Mouse (Mus musculus) c-Kit-positive CD71-positive TER-119-negative erythroid progenitor cells, embryonic 14.5 days (primary cell): ENCODE data around the gene Zdhhc1.

Source experiments
- DNase-seq: peaks from one replicate; pipeline ENCODE4 v3.0.0-alpha.2; 2013; ENCODE audit warnings: low read depth

Gene Zdhhc1

GRCm38 (mm10) chr8:105454088-105454487 lies 42.6 kb downstream of the Zdhhc1 start:
- no peak for DNase-seq

- DNase-seq, result no peak
Measured at GRCm38 (mm10) chr8:105453296-105453695, 43.4 kb downstream of the Zdhhc1 start.

DNA sequence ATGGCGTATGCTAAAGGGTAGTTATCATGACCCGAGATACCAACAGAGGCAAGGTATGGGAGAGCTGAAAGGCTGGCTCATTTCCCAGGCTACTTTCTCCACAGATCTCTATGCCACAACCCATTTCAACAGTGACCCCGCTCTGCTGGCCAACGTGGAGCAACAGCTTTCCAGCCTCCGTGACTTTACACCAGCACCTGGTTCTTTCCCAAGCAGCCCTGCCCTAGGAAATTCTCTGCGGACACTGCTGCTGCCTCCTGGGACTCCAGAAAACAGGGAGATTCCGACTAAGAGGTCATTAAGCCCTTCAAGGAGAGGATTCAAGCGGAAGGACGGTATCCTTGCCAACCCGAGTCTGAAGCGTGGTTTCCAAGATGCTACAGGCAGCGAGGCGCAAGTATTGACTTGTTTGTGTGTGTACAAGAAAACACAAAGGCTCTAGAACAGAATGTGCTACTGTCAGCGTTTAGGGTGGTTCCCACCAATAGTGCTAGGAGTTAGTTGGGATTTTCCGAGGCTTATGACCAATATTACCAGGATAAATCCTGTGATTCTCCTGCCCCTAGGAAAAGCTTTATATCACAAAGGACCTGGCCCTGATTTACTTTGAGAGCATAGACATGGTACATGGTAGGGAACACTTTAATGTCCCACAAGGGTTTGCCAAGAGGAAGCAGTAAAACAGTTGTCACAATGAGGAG lies 44.6 kb downstream of the Zdhhc1 start:
- DNase-seq, result no peak

DNA sequence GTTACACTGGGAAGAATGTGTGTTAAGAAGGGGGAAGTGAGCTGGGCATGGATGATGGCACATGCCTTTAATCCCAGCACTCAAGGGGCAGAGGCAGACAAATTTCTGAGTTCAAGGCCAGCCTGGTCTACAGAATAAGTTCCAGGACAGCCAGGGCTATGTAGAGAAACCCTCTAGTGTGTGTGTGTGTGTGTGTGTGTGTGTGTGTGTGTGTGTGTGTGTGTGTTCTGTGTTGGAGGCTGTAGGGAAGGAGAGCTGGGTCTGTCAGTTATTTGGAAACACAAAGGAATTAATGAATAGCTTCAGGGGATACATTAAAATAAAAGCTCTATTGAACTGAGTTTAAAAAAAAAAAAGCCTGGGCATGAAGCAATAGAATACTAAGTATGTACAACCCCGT lies 45.7 kb downstream of the Zdhhc1 start:
- no peak for DNase-seq

- peak; percentile 63 for DNase-seq
Measured at GRCm38 (mm10) chr8:105448596-105448995, 48.1 kb downstream of the Zdhhc1 start.

- peak; percentile 50 for DNase-seq
Measured at GRCm38 (mm10) chr8:105448188-105448587, 48.5 kb downstream of the Zdhhc1 start.

GRCm38 (mm10) chr8:105446127-105446552 lies 50.6 kb downstream of the Zdhhc1 start:
- no peak for DNase-seq

DNA sequence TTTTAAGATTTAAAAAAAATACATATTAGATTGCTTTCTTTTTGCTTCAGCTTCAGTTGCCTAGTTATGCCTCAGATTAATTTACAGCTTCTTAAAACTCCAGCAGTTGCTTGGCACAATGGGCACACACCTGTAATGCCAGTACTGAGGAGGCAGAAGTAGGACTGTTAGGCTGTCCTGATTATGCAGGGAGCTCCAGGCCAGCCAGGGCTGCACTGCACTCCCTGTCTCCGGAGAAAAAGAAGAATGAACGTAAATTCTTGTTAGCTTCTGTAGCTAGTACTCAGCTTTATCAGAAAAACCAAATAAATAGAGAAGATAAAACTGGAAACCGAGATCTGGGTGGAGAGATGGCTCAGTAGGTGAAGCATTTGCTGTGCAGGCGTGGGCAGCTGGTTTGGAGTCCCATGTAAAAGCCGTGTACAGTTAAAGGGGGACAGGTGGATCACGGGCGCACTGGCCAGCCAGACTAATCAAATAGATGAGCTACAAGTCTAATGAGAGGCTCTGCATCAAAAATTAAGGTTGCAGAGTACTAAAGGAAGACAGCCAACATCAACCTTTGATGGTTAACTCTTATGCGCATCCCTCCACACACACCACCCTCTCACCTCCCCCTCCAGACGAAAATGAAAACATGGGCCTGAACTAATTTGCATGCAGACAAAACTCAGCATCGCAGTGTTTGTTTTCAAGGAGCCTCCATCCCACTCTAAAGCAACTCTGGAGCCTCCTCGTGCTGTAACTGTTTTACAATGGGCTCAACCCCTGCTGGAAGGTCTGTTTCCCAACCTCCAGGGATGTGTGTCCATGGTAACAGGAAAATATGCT lies 51.2 kb downstream of the Zdhhc1 start:
- no peak for DNase-seq

DNA sequence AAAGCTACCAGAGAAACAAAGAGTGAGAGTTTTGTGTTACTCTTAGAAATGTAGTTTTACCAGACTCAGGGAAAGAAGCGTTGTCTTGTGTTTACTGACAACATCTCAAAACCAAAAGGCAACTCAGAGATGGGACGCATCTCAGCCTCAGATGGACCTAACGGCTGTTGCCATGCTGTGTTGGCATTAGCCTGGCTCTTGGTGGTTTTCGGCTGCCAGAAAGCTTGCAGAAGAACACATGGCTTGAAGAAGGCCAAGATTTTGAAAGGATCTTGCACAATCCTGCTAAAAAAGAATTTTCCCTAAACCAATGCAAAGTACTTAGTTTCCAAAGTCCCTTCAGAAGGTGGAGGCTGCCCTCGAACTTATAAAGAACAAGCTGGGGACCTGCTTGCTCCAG lies 54.0 kb downstream of the Zdhhc1 start:
- DNase-seq, result no peak

- peak; percentile 48 for DNase-seq
Measured at GRCm38 (mm10) chr8:105441433-105441832, 55.3 kb downstream of the Zdhhc1 start.

- DNase-seq, result peak; percentile 66
Measured at GRCm38 (mm10) chr8:105438865-105439264, 57.8 kb downstream of the Zdhhc1 start.

DNA sequence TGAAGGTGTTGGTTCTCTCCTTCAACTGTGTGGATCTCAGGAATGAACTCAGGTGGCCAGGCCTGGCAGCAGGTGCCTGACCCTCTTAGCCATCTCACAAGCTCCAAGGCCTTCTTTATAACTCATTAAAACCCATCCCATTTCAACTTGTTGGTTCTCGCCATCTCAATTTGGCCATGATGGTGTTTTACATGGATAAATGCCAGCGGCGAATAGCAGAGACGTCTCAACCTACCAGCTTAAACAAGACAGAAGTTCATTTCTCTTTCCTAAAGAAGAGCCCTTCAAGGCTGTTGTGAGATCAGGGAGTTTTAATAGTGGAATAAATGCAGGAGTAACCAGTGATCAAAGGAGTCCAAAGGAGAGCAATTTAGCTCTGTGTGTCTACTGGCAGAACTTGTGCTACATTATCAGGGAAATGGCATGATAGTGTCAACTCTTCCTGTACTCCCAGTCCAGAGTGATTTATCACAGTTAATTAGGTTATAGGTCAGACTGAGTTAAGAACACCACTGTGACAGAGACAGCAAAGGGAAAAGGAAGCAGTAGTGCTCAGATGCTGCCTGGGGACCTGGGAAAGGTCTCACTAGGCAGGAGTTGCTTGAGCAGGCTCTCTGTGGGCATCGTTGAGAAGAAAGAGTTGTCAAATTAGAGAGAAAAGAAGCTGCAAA lies 59.5 kb downstream of the Zdhhc1 start:
- no peak for DNase-seq

GRCm38 (mm10) chr8:105436218-105436617 lies 60.5 kb downstream of the Zdhhc1 start:
- no peak for DNase-seq

DNA sequence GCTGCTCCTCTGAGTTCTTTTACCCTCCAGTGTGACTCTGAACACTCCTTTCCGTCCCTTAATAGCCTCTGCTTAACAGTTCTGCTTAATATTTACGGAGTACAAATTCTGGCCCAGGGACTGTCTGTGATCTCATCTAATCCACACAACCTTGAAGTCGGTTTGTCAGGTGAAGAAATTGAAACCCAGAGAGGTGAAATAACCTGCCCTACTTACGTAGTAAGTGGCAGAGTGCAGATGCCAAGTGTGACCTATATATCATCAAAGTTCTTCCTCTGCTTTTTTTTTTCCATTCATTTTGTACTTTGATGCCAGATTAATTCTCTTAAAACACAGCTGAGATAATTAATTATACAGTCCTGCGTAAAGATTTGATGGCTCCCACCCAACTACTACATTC lies 62.6 kb downstream of the Zdhhc1 start:
- no peak for DNase-seq

DNA sequence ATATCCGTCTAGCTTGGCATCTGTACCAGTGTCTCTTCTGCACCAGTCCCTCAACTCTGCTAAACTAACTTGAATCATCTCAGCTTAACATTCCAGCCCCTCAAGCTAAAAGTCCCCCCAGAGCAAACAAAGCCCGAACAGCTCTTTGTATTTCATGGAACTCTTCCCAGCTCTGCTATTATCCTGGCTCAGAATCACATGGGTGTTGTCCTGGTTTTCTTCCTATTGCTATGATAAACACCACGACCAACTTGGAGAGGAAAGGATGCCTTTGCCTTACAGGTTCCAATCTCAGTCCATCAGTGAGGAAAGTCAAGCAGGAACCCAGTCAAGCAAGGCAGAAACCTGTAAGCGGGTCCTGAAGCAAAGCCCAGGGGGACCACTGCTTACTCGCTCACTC lies 63.2 kb downstream of the Zdhhc1 start:
- DNase-seq, result no peak

DNA sequence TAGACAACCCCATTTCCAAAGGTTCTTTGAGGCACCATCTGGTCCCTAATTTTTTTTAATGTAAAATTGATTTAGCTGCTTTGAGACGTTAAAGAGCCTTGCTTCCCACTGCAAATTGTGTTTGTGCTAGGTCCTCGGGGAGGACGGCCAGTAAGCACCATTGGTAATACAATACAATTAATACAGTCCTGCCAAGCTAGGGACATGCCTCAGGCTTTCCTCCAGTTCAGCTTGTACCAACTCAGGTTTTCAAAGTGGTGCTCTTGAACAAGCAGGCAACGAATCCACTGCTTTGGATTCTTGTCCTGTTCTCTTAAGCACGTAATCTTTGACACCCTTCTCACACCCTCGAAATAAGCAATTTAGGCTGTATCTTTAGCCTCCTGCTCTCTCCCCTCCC lies 63.7 kb downstream of the Zdhhc1 start:
- no peak for DNase-seq

DNA sequence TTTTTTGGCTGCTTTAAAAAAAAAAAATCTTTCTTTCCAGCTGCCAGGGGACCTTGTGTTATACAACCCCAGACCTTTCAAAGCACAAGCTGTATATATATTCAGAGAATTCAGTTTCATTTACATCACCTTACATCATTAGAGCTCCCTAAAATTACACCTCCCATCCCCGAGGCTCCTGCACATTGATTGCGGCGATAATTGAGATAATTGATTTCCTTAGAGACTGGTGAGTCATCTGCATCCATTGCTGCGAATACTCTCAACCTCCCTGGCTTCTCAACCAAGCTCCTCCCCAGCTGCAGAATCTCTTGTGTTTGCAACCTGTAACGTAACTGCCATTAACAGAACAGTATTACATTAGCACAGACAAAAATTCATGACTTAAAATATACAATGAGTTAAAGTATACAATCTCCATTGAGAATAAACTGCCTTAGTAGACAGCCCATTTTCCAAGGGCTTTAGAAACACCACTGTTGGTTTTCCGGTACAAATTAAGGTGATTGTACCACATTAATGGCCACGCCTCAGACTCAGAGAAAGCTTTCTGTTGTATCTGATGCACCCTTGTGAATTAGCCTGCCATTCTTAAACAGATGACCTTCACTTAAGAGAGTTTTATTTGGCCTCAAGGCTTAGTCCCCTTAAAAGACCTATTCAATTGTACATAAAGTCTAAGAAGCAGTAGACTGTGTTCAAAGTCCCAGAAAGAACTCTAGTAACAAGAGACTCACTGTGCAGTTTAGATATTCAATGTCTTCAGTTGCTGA lies 64.8 kb downstream of the Zdhhc1 start:
- DNase-seq, result no peak

GRCm38 (mm10) chr8:105426878-105427277 lies 69.8 kb downstream of the Zdhhc1 start:
- no peak for DNase-seq
